Mouse (Mus musculus) G1E-ER4 (cell line): ENCODE measurements around the gene Hfe. TPM values are rescaled to one million over a fixed set of nuclear protein-coding genes. Genes with fewer than 3 reads are reported as not detected.

Experiments
- GATA1 ChIP-seq: IDR thresholded peaks from one replicate; pipeline ENCODE4 v1.8.0; 2012; ENCODE audit warnings: low read length, inconsistent platforms
- polyA plus RNA-seq: library from polyadenylated mRNA; stranded (reverse); fragments of >175 nt; gene quantifications from 2 replicates; pipeline ENCODE4 v1.2.3, GENCODE M21; 2012

Gene Hfe
- polyA plus RNA-seq, 1 experiment = not detected

GRCm38 (mm10) chr13:23737091-23737490, 26.4 kb upstream of the Hfe start:
- no peak for TF ChIP-seq GATA1

GRCm38 (mm10) chr13:23732156-23732804, 21.6 kb upstream of the Hfe start:
- TF ChIP-seq GATA1 = no peak

DNA sequence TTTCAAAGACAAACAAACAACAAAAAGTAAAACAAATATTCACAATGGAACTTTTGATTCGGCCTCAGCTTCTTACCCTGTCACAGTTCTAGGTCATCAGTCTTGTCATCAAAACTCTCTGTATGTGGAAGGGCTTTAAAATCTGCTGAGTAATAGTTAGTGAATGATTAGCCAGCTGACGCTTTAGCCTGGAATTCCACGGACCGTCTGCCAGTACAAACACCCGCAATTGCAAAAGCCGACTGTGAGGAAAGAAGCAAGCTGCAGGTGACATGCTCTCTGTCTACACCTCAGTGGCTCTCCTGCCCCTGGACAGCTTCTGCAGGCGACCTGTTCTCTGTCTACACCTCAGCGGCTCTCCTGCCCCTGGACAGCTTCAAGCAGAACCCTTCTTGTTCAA, 19.8 kb upstream of the Hfe start:
- TF ChIP-seq GATA1 = no peak

- TF ChIP-seq GATA1 = no peak
Observed at GRCm38 (mm10) chr13:23729706-23730105, 19.1 kb upstream of the Hfe start.

- no peak for TF ChIP-seq GATA1
Observed at GRCm38 (mm10) chr13:23729192-23729525, 18.5 kb upstream of the Hfe start.

DNA sequence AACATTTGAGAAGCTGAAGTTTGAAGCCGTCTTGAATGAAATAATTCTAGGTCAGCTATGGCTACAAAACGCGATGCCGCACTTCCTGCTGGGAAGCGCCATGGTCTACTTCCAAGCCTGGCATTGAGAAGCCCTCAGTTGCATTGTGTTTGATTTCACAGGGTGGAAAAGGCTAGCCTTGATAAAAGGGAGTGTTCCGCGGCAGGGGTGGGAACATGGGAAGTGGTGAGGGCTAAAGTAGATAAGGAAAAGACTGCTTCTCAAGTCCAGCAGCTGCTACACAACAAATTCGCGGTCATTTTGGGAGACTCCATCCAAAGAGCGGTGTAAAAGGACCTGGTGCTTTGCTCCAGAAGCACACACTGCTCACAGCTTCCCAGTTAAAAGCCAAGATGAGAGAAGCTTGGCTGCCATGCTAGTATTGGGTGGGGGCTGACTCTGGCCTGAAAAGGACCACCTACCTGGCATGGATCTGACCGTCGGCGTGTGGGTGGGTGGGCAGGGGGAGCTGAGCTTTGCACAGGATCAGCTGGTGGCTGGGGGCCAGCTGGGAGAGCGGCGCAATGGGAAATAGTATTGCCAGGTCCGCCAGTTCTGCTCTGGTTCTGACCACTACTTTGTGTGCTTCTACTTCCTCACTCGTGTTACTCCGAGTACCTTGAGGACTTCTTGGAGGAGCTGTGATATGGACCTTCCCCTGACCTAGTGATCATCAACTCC, 18.0 kb upstream of the Hfe start:
- no peak for TF ChIP-seq GATA1

GRCm38 (mm10) chr13:23725213-23725612, 14.6 kb upstream of the Hfe start:
- no peak for TF ChIP-seq GATA1

DNA sequence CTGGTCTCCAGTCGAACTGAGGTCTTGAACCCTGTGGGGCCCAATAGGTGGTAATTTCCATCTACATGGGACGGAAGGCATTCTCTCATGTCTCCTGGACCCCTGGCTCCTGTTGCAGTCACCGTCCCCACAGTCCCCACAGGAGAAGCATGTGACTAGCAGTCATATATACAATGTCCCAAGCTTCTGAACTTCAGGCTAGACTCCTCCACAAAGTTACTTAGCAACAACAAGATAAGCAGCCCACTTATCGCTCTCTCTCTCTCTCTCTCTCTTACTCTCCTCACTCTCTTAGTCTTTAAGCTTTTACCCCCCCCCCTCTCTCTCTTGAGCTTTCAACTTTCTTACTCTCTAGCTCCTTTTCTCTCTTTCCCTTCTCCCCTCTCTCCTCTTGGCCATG, 13.6 kb upstream of the Hfe start:
- TF ChIP-seq GATA1 = no peak

- no peak for TF ChIP-seq GATA1
Observed at GRCm38 (mm10) chr13:23717176-23717575, 6.5 kb upstream of the Hfe start.

DNA sequence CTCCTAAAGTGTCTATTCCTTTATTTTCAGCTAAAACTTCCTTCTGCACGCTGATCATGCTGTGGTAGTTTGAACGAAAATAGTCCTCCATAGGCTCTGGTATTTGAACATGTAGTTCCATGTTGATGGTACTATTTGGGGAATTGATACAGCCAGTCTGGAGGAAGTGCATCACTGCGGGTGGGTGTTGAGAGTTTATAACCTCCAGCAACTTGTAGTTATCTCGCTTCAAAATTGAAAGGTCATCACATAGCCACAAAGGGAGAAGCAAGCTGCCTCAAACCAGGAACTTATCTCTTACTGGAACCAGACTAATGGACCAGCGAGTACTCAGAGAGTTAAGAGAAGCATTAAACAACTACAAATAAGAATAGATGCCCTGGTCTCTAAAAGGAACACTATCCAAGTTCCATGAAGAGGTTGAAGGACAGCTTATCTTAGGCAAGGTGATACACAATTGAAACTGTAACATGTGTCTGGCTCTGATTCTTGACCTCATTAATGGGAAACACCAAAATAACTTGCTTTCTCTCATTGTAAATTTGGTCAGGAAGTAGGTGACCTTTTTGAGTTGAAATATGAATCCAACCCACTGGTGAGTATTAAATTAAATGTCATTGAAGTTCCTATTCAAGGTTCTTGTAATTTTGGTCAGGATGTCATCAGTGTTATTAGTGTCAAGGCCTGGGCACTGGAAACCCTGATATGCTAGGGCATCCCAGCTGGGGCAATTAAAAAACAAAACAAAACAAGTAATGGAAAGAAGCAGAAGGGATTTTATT, 5.8 kb upstream of the Hfe start:
- TF ChIP-seq GATA1 = no peak

DNA sequence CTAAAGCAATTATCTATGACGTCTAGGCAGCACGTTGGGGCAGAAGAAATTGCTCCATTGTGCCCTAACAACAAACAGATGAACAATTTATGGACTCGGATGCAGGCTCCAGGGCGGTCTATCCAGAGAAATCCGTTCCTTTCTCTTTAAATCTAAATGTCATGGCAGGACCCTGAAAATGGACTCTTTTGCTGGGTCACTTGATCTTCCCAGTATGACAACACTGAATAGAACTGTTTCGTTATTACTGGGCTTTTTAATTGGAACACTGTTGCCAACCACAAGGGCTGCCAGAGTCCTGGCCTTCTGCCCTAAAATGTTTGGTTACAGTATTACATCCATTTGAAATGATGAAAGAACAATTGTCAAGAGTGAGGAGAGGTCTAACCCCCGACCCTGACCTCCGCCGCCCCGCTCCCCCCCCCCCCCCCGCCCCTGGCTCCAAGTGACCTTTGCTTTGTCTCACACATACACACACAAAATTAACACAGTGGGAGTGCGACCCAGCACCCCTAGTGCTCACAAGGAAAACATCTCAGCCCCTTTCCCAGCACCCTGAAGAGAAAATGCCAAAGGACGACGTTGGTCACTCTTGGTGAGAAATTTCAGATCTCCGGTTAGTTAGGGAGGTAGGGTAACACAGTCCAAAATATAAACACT, 810 bp downstream of the Hfe start:
- TF ChIP-seq GATA1 = no peak

DNA sequence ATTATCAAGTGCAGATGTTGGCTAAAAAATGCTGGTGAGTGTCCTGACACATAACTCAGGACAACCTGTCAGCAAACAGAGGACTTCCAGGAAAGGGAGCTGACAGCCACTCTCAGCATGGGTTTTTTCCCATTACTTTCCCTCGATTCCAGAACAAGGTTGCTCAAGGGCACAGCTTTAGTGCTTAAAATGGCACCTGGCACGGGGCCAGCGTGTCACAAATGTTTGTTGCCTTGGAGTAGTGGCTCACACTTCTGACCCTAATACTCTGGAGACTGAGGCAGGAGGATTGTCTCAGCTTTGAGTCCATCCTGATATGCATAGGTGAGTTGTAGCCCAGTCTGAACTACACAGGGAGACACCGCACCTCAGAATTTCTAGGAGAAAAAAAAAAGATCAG, 2.0 kb downstream of the Hfe start:
- no peak for TF ChIP-seq GATA1

- no peak for TF ChIP-seq GATA1
Observed at GRCm38 (mm10) chr13:23708041-23708440, 2.6 kb downstream of the Hfe start.

DNA sequence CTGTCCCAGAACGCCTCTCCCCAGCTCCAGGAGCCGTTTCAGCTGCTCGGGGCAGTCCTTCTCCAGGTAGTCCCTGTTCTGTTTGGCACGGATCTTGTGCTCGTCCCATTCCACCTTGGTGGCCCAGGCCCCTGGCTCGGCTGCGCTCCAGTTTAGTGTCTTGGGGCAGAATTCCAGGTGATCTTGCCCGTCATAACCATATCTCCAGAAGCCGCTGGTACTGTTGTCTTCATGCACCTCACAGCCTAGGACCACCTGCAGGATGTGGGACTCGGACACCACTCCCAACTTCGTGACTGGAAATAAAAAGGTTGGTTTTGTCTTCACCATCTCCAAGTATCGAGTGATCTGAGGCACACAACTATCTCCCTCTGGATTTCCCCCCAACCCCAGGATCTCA, 3.9 kb downstream of the Hfe start:
- no peak for TF ChIP-seq GATA1

- no peak for TF ChIP-seq GATA1
Observed at GRCm38 (mm10) chr13:23705751-23706356, 4.8 kb downstream of the Hfe start.

DNA sequence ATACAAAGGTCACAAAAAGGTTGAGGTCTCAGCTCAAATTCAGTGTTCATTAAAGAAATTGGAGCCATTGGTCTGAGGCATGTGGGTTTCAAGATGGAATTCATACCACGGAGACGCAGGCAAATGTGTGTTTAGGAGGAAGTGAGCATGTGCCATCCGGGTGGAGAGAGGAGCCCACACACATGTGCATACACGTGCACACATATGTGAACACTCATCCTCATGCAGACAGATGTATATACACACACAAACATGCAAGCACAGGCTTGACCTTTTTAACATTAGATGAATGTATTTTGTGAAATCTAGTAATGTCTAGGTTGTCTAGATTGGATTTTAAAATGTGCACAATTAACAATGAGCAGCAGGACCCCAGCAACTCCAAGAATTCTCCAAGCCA, 8.4 kb downstream of the Hfe start:
- no peak for TF ChIP-seq GATA1
